Mouse (Mus musculus) hindbrain, embryonic 14.5 days (tissue): ENCODE results near the gene Ubqln4. TPM values are rescaled to one million over a fixed set of nuclear protein-coding genes. Genes with fewer than 3 reads are reported as not detected.

Experiments used
- ATAC-seq: fragments of 200-750 bp; cut with Nextera tagmentation; 2 replicates; pipeline ENCODE4 v1.8.0; 2017; ENCODE audit warnings: moderate number of reproducible peaks, mild to moderate bottlenecking, moderate TSS enrichment, moderate library complexity; ENCODE audit not compliant: low FRiP score
- DNase-seq: peaks from one replicate; pipeline ENCODE4 v3.0.0-alpha.2; 2015; ENCODE audit warnings: low spot score
- H3K27ac ChIP-seq: fragments of 300-500 bp; sonication (generic); 2 replicates; pipeline ENCODE4 v1.5.1; 2014; ENCODE audit warnings: mild to moderate bottlenecking, moderate library complexity
- H3K27me3 ChIP-seq: fragments of 300-500 bp; sonication (generic); 2 replicates; pipeline ENCODE4 v1.6.1; 2014; ENCODE audit warnings: mild to moderate bottlenecking, low read length, mixed read lengths; ENCODE audit not compliant: control insufficient read depth, insufficient read depth
- H3K36me3 ChIP-seq: fragments of 300-500 bp; sonication (generic); replicated peaks from 2 replicates; pipeline ENCODE4 v1.6.1; 2014; ENCODE audit not compliant: control insufficient read depth, insufficient read depth
- H3K4me1 ChIP-seq: fragments of 300-500 bp; sonication (generic); replicated peaks from 2 replicates; pipeline ENCODE4 v1.6.1; 2014; ENCODE audit warnings: antibody characterized with exemption, low read length, mixed read lengths; ENCODE audit not compliant: control insufficient read depth, insufficient read depth
- H3K4me2 ChIP-seq: fragments of 300-500 bp; sonication (generic); replicated peaks from 2 replicates; pipeline ENCODE4 v1.6.1; 2014; ENCODE audit warnings: mild to moderate bottlenecking, moderate library complexity
- H3K4me3 ChIP-seq: fragments of 300-500 bp; sonication (generic); replicated peaks from 2 replicates; pipeline ENCODE4 v1.5.1; 2014; ENCODE audit warnings: mild to moderate bottlenecking, low read length
- H3K9ac ChIP-seq: fragments of 300-500 bp; sonication (generic); 2 replicates; pipeline ENCODE4 v1.6.1; 2014
- H3K9me3 ChIP-seq: fragments of 300-500 bp; sonication (generic); 2 replicates; pipeline ENCODE4 v1.6.1; 2016; ENCODE audit warnings: low read length; ENCODE audit not compliant: control insufficient read depth
- WGBS: fragments of 180-500 bp; shearing (Covaris S2); extraction: QIAGEN DNeasy Blood & Tissue Kit; methylation state at CpG from one replicate; pipeline ENCODE4 v1.1.7; 2014; 5-methylcytosine and 5-hydroxymethylcytosine counted together
- polyA plus RNA-seq: library from polyadenylated mRNA; unstranded; fragments of >200 nt; fragmentation: Nextera tagmentation; extraction: Ambion mirVana; gene quantifications from 2 replicates; pipeline ENCODE4 v1.2.1, GENCODE M21; 2014

The Ubqln4 gene
- polyA plus RNA-seq, 1 experiment from 2014 or later, result 42.9 TPM

DNA sequence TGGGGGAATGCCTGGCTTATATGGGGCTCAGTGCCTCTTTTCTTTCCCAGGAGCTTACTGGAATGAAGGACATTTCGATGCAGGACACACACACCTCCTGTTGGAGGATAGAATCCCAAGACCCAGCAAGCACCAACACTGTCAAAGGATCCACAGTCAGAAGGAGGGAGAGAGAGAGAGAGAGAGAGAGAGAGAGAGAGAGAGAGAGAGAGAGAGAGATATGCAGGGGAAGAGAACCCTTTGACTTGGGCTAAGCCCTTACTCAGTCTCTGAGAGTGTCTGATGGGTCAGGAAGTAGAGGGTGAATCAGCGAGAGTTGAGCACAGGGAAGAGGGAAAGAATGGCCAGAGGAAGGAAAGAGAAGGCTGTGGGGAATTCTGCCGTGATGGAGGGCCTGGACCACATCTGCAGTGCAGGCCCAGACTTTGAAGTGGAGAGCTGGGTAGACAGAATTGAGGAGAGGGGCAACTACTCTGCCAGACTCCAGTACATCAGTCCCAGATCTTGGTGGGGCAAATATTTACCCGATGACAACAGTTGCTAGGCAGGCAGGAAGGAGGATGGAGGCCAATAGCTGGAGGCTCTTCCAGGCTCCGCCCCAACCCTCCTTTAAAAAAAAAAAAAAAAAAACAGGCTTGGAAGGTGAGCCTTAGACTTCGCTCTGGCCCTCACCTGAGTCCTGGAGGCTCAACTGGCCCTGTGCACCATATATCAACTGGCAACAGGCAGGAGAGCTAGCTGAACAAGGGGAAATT is 41.2 kb upstream of the Ubqln4 start:
- Histone ChIP-seq H3K4me2 (no peak overlapping the region), H3K9me3 (no peaks in the 10 kb centered on the region), H3K27me3 (no peaks in the 10 kb centered on the region), H3K27ac (no peak overlapping the region), H3K4me3 (no peak overlapping the region), H3K36me3 (no peaks in the 10 kb centered on the region), H3K4me1 (peaks cover 31% of the 10 kb centered on the region), H3K9ac (no peak overlapping the region)
- ATAC-seq, result no peak
- no peak for DNase-seq
- 32% methylated on average over 6 of the region's 6 CpGs for WGBS

DNA sequence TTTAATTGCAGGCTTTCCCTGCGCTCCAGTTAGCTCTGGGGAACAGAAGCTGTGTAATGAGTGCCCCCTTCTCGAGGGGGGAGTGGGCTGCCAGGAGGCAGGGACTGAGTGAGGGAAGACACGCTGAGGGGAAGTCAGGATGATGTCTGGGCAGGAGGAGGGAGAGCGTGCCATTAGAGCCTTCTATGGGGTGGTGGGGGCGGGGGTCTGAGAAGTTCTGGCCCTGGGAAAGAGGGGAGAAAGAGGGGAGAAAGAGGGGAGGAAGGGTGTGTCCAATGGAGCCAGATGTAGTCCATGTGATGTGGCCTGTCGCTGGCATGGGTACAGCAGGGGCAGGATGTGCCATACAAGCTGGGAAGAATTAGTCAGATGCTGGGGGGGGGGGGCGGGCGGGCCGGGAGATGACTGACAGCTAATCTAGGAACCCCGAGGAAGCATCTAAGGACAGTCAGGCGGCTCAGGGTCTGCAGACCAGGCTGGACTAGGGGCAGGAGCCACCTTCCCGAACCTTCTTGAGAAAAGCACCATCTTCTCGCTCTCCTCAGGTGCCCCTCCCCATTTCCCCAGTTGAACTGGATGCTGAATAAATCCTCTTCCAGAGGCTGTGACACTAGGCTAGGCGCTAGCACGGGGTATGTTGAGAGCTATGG is 40.5 kb upstream of the Ubqln4 start:
- Histone ChIP-seq H3K4me1 (peaks cover 31% of the 10 kb centered on the region), H3K27ac (no peak overlapping the region), H3K4me2 (no peak overlapping the region), H3K36me3 (no peaks in the 10 kb centered on the region), H3K27me3 (no peaks in the 10 kb centered on the region), H3K9ac (no peak overlapping the region), H3K4me3 (no peak overlapping the region), H3K9me3 (no peaks in the 10 kb centered on the region)
- 35% methylated on average over 15 of the region's 15 CpGs for WGBS
- ATAC-seq (no peak), DNase-seq (no peak)

- Histone ChIP-seq H3K4me1 (peaks cover 31% of the 10 kb centered on the region), H3K9me3 (no peaks in the 10 kb centered on the region), H3K4me2 (no peak overlapping the region), H3K4me3 (no peak overlapping the region), H3K27me3 (no peaks in the 10 kb centered on the region), H3K36me3 (no peaks in the 10 kb centered on the region), H3K9ac (no peak overlapping the region), H3K27ac (no peak overlapping the region)
- DNase-seq (no peak), ATAC-seq (no peak)
- 85% methylated on average over 7 of the region's 7 CpGs for WGBS
These were observed 39.9 kb upstream of the Ubqln4 start for GRCm38 (mm10) chr3:88513546-88514115.

DNA sequence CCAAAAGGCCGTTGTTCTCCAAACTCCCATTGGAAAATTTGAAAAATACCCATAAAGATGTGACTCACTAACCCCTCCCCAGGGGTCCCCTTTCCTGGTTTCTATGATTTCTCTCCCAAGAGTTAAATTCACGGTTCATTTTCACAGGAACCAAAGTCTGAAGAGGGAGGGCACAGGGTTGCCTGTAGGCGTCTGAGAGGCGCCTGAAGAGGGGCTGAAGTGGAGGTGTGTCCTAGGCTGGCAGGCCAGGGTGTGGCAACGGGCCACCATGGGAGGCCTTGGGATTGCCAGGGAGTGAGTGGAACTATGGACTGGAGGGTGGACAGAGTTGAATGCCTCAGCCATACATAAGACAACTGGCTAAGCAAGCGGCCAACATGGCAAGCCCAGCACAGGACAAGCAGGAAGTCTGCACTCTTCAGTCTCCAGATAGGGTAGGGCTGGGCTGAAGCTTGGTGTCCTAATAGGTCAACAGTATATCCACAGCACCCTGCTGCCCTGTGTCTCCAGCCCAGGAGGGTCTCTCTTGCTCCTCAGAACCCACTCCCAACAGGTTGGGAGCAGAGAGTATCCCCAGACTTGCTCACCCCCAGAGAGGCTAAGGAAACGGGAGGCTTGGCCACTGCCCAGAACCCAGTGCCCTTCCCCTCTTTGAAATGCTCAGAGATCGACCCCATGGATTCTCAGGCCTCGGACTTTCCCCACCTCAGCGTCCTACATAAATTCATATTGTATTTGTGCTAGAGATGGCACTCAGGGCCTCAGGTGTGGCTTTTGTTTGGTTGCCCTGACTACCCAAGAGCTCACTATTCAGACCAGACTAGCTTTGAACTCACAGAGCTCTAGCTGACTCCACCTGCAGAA is 39.1 kb upstream of the Ubqln4 start:
- Histone ChIP-seq H3K4me2 (no peak overlapping the region), H3K9me3 (no peaks in the 10 kb centered on the region), H3K27ac (no peak overlapping the region), H3K4me1 (peaks cover 28% of the 10 kb centered on the region), H3K36me3 (no peaks in the 10 kb centered on the region), H3K4me3 (no peak overlapping the region), H3K27me3 (no peaks in the 10 kb centered on the region), H3K9ac (no peak overlapping the region)
- WGBS, result 83% methylated on average over 10 of the region's 10 CpGs
- no peak for ATAC-seq
- DNase-seq, result no peak

DNA sequence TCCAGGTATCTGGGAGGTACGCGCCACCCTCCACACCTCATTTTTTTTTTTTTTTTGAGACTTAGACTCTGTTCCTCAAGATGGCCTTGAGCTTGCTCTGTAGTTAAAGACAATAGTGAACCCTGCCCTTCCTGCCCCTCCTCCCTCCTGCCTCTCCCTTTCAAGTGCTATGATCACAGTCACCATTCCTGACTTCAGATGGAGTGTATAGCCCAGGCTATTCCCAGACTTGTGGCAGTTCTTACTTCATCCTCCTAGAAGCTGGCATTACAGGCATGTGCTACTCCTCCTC is 38.5 kb upstream of the Ubqln4 start:
- H3K4me1 ChIP-seq, result peaks cover 22% of the 10 kb centered on the region
- no peaks in the 10 kb centered on the region for H3K27me3 ChIP-seq
- no peak overlapping the region for H3K4me2 ChIP-seq
- H3K9ac ChIP-seq, result no peak overlapping the region
- ATAC-seq (no peak), DNase-seq (no peak)
- no peaks in the 10 kb centered on the region for H3K36me3 ChIP-seq
- 97% methylated on average over 2 of the region's 2 CpGs for WGBS
- no peaks in the 10 kb centered on the region for H3K9me3 ChIP-seq
- no peak overlapping the region for H3K27ac ChIP-seq
- no peak overlapping the region for H3K4me3 ChIP-seq

GRCm38 (mm10) chr3:88516407-88516806 is 37.2 kb upstream of the Ubqln4 start:
- ATAC-seq (no peak), DNase-seq (no peak)
- Histone ChIP-seq H3K27me3 (no peaks in the 10 kb centered on the region), H3K4me1 (peaks cover 13% of the 10 kb centered on the region), H3K4me2 (no peak overlapping the region), H3K9ac (no peak overlapping the region), H3K9me3 (no peaks in the 10 kb centered on the region), H3K27ac (no peak overlapping the region), H3K4me3 (no peak overlapping the region), H3K36me3 (no peaks in the 10 kb centered on the region)
- WGBS, result 83% methylated on average over 2 of the region's 2 CpGs

GRCm38 (mm10) chr3:88518411-88518810 is 35.1 kb upstream of the Ubqln4 start:
- ATAC-seq, result no peak
- DNase-seq, result no peak
- Histone ChIP-seq H3K27ac (no peak overlapping the region), H3K4me2 (no peak overlapping the region), H3K9me3 (no peaks in the 10 kb centered on the region), H3K4me3 (no peak overlapping the region), H3K27me3 (no peaks in the 10 kb centered on the region), H3K36me3 (0 out of 2 replicates have a peak, but pooled peaks cover 4% of the 10 kb centered on the region), H3K4me1 (0 out of 2 replicates have a peak, but pooled peaks cover under 1% of the 10 kb centered on the region), H3K9ac (no peak overlapping the region)
- 80% methylated on average over 4 of the region's 4 CpGs for WGBS

GRCm38 (mm10) chr3:88520078-88520477 is 33.5 kb upstream of the Ubqln4 start:
- H3K4me2 ChIP-seq, result no peak overlapping the region
- H3K9ac ChIP-seq, result no peak overlapping the region
- no peak overlapping the region for H3K4me3 ChIP-seq
- DNase-seq (no peak), ATAC-seq (no peak)
- peaks cover 12% of the 10 kb centered on the region; the same call in 1 of the 2 replicates for H3K36me3 ChIP-seq
- WGBS, result 83% methylated on average over 2 of the region's 2 CpGs
- H3K27ac ChIP-seq, result no peak overlapping the region
- H3K9me3 ChIP-seq, result no peaks in the 10 kb centered on the region
- no peaks in the 10 kb centered on the region for H3K4me1 ChIP-seq
- H3K27me3 ChIP-seq, result no peaks in the 10 kb centered on the region

GRCm38 (mm10) chr3:88521156-88521555 is 32.4 kb upstream of the Ubqln4 start:
- WGBS, result 90% methylated on average over 6 of the region's 6 CpGs
- H3K4me1 ChIP-seq, result no peaks in the 10 kb centered on the region; the same call in 1 of the 2 replicates
- H3K27ac ChIP-seq, result no peak overlapping the region
- no peaks in the 10 kb centered on the region for H3K9me3 ChIP-seq
- H3K4me2 ChIP-seq, result no peak overlapping the region
- H3K4me3 ChIP-seq, result no peak overlapping the region
- H3K27me3 ChIP-seq, result no peaks in the 10 kb centered on the region
- DNase-seq, result no peak
- peaks cover 13% of the 10 kb centered on the region; the same call in 1 of the 2 replicates for H3K36me3 ChIP-seq
- ATAC-seq, result no peak
- no peak overlapping the region for H3K9ac ChIP-seq
